Mouse (Mus musculus) midbrain, embryonic 15.5 days (tissue): Measurements from ENCODE around the gene Aff4. TPM values are rescaled to one million over a fixed set of nuclear protein-coding genes. Genes with fewer than 3 reads are reported as not detected.
"Not testable (repeated sequence)": the region's sequence is repeated elsewhere in the genome, so short reads cannot be mapped to it uniquely, and the experiment has no call there.

Experiments
- ATAC-seq: fragments of 200-750 bp; cut with Nextera tagmentation; replicated peaks from 2 replicates; pipeline ENCODE4 v1.8.0; 2017; ENCODE audit warnings: moderate TSS enrichment
- H3K27ac ChIP-seq: fragments of 300-500 bp; sonication (generic); 2 replicates; pipeline ENCODE4 v1.5.1; 2015; ENCODE audit warnings: mild to moderate bottlenecking, inconsistent platforms
- H3K27me3 ChIP-seq: fragments of 300-500 bp; sonication (generic); replicated peaks from 2 replicates; pipeline ENCODE4 v1.6.1; 2015; ENCODE audit warnings: inconsistent platforms
- H3K36me3 ChIP-seq: fragments of 300-500 bp; sonication (generic); replicated peaks from 2 replicates; pipeline ENCODE4 v1.6.1; 2015; ENCODE audit warnings: inconsistent platforms
- H3K4me1 ChIP-seq: fragments of 300-500 bp; sonication (generic); 2 replicates; pipeline ENCODE4 v1.6.1; 2015; ENCODE audit warnings: inconsistent platforms
- H3K4me2 ChIP-seq: fragments of 300-500 bp; sonication (generic); 2 replicates; pipeline ENCODE4 v1.6.1; 2015; ENCODE audit warnings: inconsistent platforms, mild to moderate bottlenecking, moderate library complexity
- H3K4me3 ChIP-seq: fragments of 300-500 bp; sonication (generic); 2 replicates; pipeline ENCODE4 v1.5.1; 2015; ENCODE audit warnings: mild to moderate bottlenecking, inconsistent platforms
- H3K9ac ChIP-seq: fragments of 300-500 bp; sonication (generic); 2 replicates; pipeline ENCODE4 v1.6.1; 2015; ENCODE audit warnings: mild to moderate bottlenecking, inconsistent platforms
- H3K9me3 ChIP-seq: fragments of 300-500 bp; sonication (generic); 2 replicates; pipeline ENCODE4 v1.6.1; 2016; ENCODE audit warnings: inconsistent platforms
- whole genome bisulfite sequencing: fragments of 180-500 bp; shearing (Covaris S2); methylation state at CpG from one replicate; pipeline ENCODE4 v1.1.7; 2015; ENCODE audit warnings: mixed read lengths; 5-methylcytosine and 5-hydroxymethylcytosine counted together
- polyA plus RNA-seq: library from polyadenylated mRNA; unstranded; fragments of >200 nt; fragmentation: Nextera tagmentation; extraction: Ambion mirVana; gene quantifications from 2 replicates; pipeline ENCODE4 v1.2.1, GENCODE M21; 2015

Gene Aff4
- polyA plus RNA-seq, 1 experiment from 2014 or later, result 72.6 TPM

DNA sequence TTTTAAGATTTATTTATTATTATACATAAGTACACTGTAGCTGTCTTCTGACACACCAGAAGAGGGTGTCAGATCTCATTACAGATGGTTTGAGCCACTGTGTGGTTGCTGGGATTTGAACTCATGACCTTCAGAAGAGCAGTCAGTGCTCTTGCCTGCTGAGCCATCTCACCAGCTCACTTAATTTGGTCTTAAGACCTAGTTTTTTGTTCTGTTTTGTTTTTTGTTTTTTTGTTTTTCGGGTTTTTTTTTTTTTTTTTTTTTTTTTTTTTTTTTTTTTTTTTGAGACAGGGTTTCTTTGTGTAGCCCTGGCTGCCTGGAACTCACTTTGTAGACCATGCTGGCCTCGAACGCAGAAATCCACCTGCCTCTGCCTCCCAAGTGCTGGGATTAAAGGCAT lies 32.1 kb upstream of the Aff4 start:
- not testable (repeated sequence) for H3K4me3 ChIP-seq, ATAC-seq, H3K9ac ChIP-seq, H3K9me3 ChIP-seq, H3K4me2 ChIP-seq, H3K36me3 ChIP-seq, H3K27me3 ChIP-seq, H3K4me1 ChIP-seq, H3K27ac ChIP-seq
- 73% methylated on average over 3 of the region's 3 CpGs for WGBS

DNA sequence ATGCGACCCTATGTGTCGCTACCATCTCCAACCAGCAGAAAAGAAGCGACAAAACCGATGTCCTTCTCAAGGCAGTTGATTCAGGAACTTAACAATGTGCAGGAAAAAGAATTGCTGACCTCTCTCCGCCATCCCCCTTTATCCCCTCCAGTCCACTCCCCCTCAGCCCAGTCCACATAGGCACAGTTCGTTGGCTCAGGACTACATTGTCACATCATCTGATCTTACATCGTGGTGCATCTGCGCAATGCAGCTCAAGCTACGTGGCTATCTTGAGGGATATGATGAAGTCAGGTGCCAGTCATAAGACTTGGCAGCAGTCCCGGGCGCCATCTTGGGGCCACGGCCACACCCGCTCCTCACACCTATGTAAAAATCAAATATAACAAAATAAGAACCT lies 30.8 kb upstream of the Aff4 start:
- H3K4me3 ChIP-seq, H3K36me3 ChIP-seq, H3K4me1 ChIP-seq, H3K9ac ChIP-seq, H3K27me3 ChIP-seq, H3K27ac ChIP-seq, H3K9me3 ChIP-seq, H3K4me2 ChIP-seq, ATAC-seq: not testable (repeated sequence)
- WGBS, result 94% methylated on average over 13 of the region's 13 CpGs

DNA sequence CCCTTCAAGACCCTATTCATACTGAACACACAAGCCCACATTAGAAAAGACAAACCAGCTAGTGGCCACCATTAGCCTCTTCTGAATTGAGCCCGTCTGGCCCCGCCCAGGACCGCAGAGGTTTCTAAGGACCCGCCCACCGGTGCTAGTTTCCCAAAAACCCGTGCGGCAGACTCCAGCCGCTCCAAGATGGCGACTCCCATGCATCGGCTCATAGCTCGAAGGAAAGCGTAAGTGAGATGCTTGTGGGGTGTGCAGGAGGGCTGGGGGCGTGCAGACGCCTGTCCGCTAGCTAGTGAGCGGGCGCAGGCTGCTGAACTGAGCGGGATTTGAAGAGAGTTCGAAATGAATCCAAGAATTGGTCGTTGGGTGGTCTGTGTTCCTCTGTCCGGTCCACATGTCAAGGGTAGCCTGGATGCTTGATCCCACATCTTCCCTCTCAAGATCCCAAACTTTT lies 26.1 kb upstream of the Aff4 start, which contains the start of gene Zcchc10:
Gene Zcchc10, plus strand, starts transcription at position 168 of the 457 bp plus-strand sequence.
- peaks cover 16% of the 10 kb centered on the region; the same call in 1 of the 2 replicates for H3K36me3 ChIP-seq
- under 1% methylated on average over 21 of the region's 21 CpGs for WGBS
- ATAC-seq, result peak; percentile 93

DNA sequence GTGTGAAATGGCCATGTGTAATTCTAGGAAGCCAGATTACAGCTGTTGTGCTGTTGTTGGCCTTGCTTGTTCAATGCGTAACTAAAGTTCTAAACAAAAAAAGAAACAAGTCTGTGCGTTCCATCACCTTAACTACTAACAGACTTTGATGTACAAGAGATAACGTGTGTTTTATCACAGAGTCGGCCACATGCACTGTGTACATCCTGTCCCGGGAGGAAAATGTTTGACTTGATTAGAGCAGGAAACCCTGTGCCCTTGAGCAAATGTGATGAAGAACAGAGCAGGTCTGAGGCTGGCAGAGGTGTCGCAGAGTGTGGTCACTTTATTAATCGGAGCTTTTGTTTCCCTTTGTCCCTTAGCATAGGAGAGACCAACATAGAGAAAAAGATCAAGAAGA lies 20.3 kb upstream of the Aff4 start:
- WGBS, result 94% methylated on average over 7 of the region's 7 CpGs
- Histone ChIP-seq H3K27me3 (no peaks in the 10 kb centered on the region), H3K27ac (no peak overlapping the region), H3K4me1 (peaks cover 7% of the 10 kb centered on the region), H3K36me3 (peaks cover 18% of the 10 kb centered on the region; the same call in 1 of the 2 replicates), H3K9ac (no peak overlapping the region), H3K4me2 (no peak overlapping the region), H3K4me3 (no peak overlapping the region), H3K9me3 (no peaks in the 10 kb centered on the region)
- no peak for ATAC-seq

More for the DNA sequence above, 26.1 kb upstream of the Aff4 start, which contains the start of gene Zcchc10:
- Histone ChIP-seq H3K27me3 (no peaks in the 10 kb centered on the region), H3K9me3 (no peaks in the 10 kb centered on the region), H3K4me2 (peak within 1 kb of the TSS; percentile 66), H3K9ac (peak within 1 kb of the TSS; percentile 70), H3K27ac (peak within 1 kb of the TSS; percentile 76), H3K4me3 (peak within 1 kb of the TSS; percentile 65), H3K4me1 (peaks cover 12% of the 10 kb centered on the region)

DNA sequence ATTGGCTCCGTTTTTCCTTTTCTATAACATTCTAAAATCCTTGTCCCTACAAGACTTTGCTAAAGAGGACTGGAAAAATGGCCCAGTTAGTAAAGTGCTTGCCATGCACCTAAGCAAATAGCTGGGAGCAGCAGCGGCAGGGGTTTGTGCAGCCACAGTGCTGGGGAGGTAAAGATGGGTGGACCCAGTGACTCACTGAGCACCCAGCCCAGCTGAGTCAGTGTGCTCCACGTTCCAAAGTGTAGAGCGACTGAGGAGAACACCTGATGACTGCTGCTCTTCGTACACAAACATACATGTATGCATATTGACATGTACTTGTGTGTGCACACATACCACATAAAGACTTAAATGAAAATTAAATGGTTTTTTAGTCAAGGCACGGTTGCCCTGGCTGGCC lies 19.5 kb upstream of the Aff4 start:
- Histone ChIP-seq H3K9me3 (no peaks in the 10 kb centered on the region), H3K9ac (no peak overlapping the region), H3K27ac (no peak overlapping the region), H3K4me1 (no peaks in the 10 kb centered on the region; the same call in 1 of the 2 replicates), H3K4me3 (no peak overlapping the region), H3K27me3 (no peaks in the 10 kb centered on the region), H3K4me2 (no peak overlapping the region), H3K36me3 (peaks cover 18% of the 10 kb centered on the region; the same call in 1 of the 2 replicates)
- WGBS, result 95% methylated on average over 6 of the region's 6 CpGs
- ATAC-seq, result no peak

GRCm38 (mm10) chr11:53332076-53332680 lies 18.5 kb upstream of the Aff4 start:
- Histone ChIP-seq H3K4me1 (no peaks in the 10 kb centered on the region), H3K4me3 (no peak overlapping the region), H3K4me2 (no peak overlapping the region), H3K27me3 (no peaks in the 10 kb centered on the region), H3K27ac (no peak overlapping the region), H3K9me3 (no peaks in the 10 kb centered on the region), H3K36me3 (peaks cover 17% of the 10 kb centered on the region; the same call in 1 of the 2 replicates), H3K9ac (no peak overlapping the region)
- WGBS, result 92% methylated on average over 14 of the region's 14 CpGs
- no peak for ATAC-seq

DNA sequence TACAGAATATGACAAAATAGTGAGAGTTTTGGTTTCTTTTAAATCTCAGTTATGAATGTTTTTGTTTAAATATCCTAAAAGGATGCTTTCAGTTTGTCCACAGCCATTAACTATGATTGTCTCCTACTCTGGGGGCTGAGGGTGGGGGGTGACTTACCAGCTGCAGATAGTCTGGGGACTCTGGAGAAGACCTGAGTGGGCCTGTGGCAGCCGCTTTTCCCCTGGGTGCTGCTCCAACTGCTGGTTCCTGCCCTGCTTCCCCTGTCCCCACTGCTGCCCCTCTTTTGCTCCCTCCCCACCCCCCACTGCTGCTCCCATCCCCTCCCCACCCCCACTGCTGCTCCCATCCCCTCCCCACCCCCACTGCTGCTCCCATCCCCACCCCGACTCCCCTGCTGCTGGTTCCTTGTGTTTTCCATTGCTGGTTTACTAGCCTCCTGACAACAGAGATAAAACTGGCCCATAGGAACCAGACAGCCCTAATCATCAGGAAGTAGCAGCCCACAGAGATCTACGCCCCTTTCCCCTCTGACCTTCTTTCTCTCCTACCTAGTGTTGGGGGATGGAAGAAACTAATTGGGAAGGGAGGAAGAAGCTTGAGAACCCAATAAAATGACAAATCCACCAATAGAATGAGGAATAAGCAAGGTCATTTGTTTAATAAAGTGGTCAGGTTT lies 15.0 kb upstream of the Aff4 start:
- no peaks in the 10 kb centered on the region for H3K27me3 ChIP-seq
- no peaks in the 10 kb centered on the region for H3K4me1 ChIP-seq
- no peak for ATAC-seq
- H3K36me3 ChIP-seq, result no peaks in the 10 kb centered on the region; the same call in 1 of the 2 replicates
- no peak overlapping the region for H3K9ac ChIP-seq
- H3K9me3 ChIP-seq, result no peaks in the 10 kb centered on the region
- H3K27ac ChIP-seq, result no peak overlapping the region
- 54% methylated on average over 3 of the region's 3 CpGs for WGBS
- H3K4me2 ChIP-seq, result no peak overlapping the region
- no peak overlapping the region for H3K4me3 ChIP-seq

GRCm38 (mm10) chr11:53336182-53336571 lies 14.5 kb upstream of the Aff4 start:
- H3K9ac ChIP-seq, result no peak overlapping the region
- no peaks in the 10 kb centered on the region for H3K4me1 ChIP-seq
- H3K36me3 ChIP-seq, result no peaks in the 10 kb centered on the region; the same call in 1 of the 2 replicates
- ATAC-seq, result no peak
- H3K9me3 ChIP-seq, result no peaks in the 10 kb centered on the region
- no peak overlapping the region for H3K4me3 ChIP-seq
- no peak overlapping the region for H3K27ac ChIP-seq
- H3K4me2 ChIP-seq, result no peak overlapping the region
- H3K27me3 ChIP-seq, result no peaks in the 10 kb centered on the region

DNA sequence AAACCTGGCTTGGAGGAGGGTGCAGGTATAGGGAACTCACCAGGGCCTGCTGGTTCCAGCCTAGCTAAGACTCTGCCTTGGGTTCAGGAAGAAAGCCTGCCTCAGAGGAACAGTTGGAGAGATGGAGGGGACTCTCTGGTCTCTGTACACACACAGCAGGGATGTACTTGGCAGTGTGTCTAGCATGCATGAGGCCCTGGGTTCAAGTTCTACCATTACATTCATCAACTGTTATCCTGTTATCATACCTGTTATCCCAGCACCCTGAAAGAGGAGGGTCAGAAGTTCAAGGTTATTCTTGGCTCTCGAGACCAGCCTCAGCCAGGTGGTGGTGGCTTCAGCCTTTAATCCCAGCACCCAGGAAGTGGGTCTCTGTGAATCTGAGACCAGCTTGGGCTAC lies 13.7 kb upstream of the Aff4 start:
- Histone ChIP-seq H3K27me3 (no peaks in the 10 kb centered on the region), H3K36me3 (no peaks in the 10 kb centered on the region), H3K4me2 (no peak overlapping the region), H3K9me3 (no peaks in the 10 kb centered on the region), H3K27ac (no peak overlapping the region), H3K9ac (no peak overlapping the region), H3K4me3 (no peak overlapping the region), H3K4me1 (no peaks in the 10 kb centered on the region)
- WGBS, result 88% methylated on average over 1 of the region's 1 CpGs
- ATAC-seq, result no peak

DNA sequence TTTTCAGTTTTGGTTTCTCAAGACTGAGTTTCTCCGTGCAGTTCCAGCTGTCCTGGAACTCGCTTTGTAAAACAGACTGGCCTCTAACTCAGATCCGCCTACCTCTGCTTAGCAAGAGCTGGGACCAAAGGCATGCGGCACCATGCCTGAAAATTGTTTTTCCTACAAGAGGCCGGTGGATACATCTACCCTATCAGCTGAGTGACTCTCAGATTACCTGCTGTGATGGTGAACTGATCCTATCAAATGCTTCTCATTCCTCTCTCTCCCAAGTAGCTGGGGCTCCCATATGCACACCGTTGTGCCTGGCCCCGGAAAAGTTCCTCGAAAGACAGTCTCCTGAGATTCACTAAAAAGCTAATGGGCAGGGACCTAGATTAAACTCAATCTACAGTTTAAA lies 12.9 kb upstream of the Aff4 start:
- Histone ChIP-seq H3K4me3 (no peak overlapping the region), H3K9ac (no peak overlapping the region), H3K27me3 (no peaks in the 10 kb centered on the region), H3K4me2 (no peak overlapping the region), H3K36me3 (no peaks in the 10 kb centered on the region), H3K9me3 (no peaks in the 10 kb centered on the region), H3K4me1 (no peaks in the 10 kb centered on the region), H3K27ac (no peak overlapping the region)
- ATAC-seq, result no peak
- 69% methylated on average over 8 of the region's 8 CpGs for WGBS

DNA sequence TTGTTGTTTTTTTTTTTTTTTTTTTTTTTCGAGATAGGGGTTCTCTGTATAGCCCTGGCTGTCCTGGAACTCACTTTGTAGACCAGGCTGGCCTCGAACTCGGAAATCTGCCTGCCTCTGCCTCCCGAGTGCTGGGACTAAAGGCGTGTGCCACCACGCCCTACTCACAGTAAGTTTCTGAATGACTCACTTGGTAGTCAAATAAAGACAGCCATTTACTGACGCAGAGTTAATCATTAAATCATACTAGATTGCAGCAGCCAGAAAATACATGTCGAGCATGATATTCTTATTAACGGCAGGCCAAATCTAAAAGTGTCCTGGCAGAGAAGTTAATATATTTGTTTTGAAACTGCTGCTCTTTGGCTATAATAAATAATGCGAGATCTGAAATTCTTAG lies 9.6 kb upstream of the Aff4 start:
- not testable (repeated sequence) for H3K4me3 ChIP-seq, H3K36me3 ChIP-seq, H3K4me2 ChIP-seq, H3K9ac ChIP-seq, H3K27me3 ChIP-seq, H3K27ac ChIP-seq, ATAC-seq, H3K9me3 ChIP-seq, H3K4me1 ChIP-seq
- WGBS, result 89% methylated on average over 10 of the region's 10 CpGs

- Histone ChIP-seq H3K4me2 (no peak overlapping the region), H3K9me3 (no peaks in the 10 kb centered on the region), H3K4me3 (no peak overlapping the region), H3K36me3 (no peaks in the 10 kb centered on the region), H3K4me1 (no peaks in the 10 kb centered on the region), H3K27ac (no peak overlapping the region), H3K9ac (no peak overlapping the region), H3K27me3 (no peaks in the 10 kb centered on the region)
- 73% methylated on average over 5 of the region's 5 CpGs for WGBS
- no peak for ATAC-seq
Observed at GRCm38 (mm10) chr11:53342711-53343110, 7.9 kb upstream of the Aff4 start.

GRCm38 (mm10) chr11:53345328-53345727 lies 5.3 kb upstream of the Aff4 start:
- WGBS, result 44% methylated on average over 5 of the region's 5 CpGs
- H3K4me2 ChIP-seq, result no peak overlapping the region
- H3K27ac ChIP-seq, result no peak overlapping the region
- no peaks in the 10 kb centered on the region for H3K9me3 ChIP-seq
- ATAC-seq, result no peak
- H3K27me3 ChIP-seq, result peaks cover 3% of the 10 kb centered on the region; the same call in 1 of the 2 replicates
- no peaks in the 10 kb centered on the region for H3K36me3 ChIP-seq
- H3K9ac ChIP-seq, result no peak overlapping the region
- H3K4me1 ChIP-seq, result peaks cover 5% of the 10 kb centered on the region; the same call in 1 of the 2 replicates
- H3K4me3 ChIP-seq, result no peak overlapping the region
